Mouse (Mus musculus) liver, adult 2 months (tissue): ENCODE results near the gene Ntn1. TPM values are rescaled to one million over a fixed set of nuclear protein-coding genes. Genes with fewer than 3 reads are reported as not detected.

Source experiments
- DNase-seq: peaks from one replicate; pipeline ENCODE4 v3.0.0-alpha.2; 2011; ENCODE audit warnings: low read depth, low spot score; ENCODE audit errors: extremely low read depth
- H3K27ac ChIP-seq: fragments of 200-500 bp; replicated peaks from 2 replicates; pipeline ENCODE4 v1.5.1; 2012; ENCODE audit warnings: low read depth, mild to moderate bottlenecking, control low read depth, inconsistent platforms, low read length; ENCODE audit not compliant: insufficient read depth
- H3K27me3 ChIP-seq: fragments of 200-500 bp; 2 replicates; pipeline ENCODE4 v1.6.1; 2012; ENCODE audit warnings: mild to moderate bottlenecking, moderate library complexity, low read length, inconsistent platforms; ENCODE audit not compliant: control insufficient read depth, insufficient read depth
- H3K36me3 ChIP-seq: fragments of 200-500 bp; 2 replicates; pipeline ENCODE4 v1.6.1; 2012; ENCODE audit warnings: low read length, inconsistent platforms; ENCODE audit not compliant: control insufficient read depth, insufficient read depth
- H3K4me1 ChIP-seq: fragments of 200-500 bp; 2 replicates; pipeline ENCODE4 v1.6.1; 2011; ENCODE audit warnings: low read length; ENCODE audit not compliant: control insufficient read depth, insufficient read depth
- H3K4me3 ChIP-seq: fragments of 200-500 bp; 2 replicates; pipeline ENCODE4 v1.5.1; 2011; ENCODE audit warnings: low read depth, mild to moderate bottlenecking, control low read depth, low read length, moderate library complexity; ENCODE audit not compliant: insufficient read depth
- H3K79me2 ChIP-seq: fragments of 200-500 bp; 2 replicates; pipeline ENCODE4 v1.6.1; 2012; ENCODE audit warnings: inconsistent platforms, mild to moderate bottlenecking, low read length, moderate library complexity; ENCODE audit not compliant: control insufficient read depth, insufficient read depth
- H3K9ac ChIP-seq: fragments of 200-500 bp; 2 replicates; pipeline ENCODE4 v1.6.1; 2012; ENCODE audit warnings: low read depth, mild to moderate bottlenecking, control low read depth, inconsistent platforms, low read length
- CTCF ChIP-seq: fragments of 200-500 bp; IDR thresholded peaks from 2 replicates; pipeline ENCODE4 v1.5.1; 2011; ENCODE audit warnings: low read depth, low read length, control low read depth
- POLR2A ChIP-seq: fragments of 200-500 bp; IDR thresholded peaks from 2 replicates; pipeline ENCODE4 v1.6.1; 2011; ENCODE audit warnings: low read length, control low read depth; ENCODE audit not compliant: insufficient read depth; ENCODE audit errors: extremely low read depth
- WGBS: fragments of 180-500 bp; shearing (Covaris S2); methylation state at CpG from one replicate; pipeline ENCODE4 v1.1.7; 2018; 5-methylcytosine and 5-hydroxymethylcytosine counted together
- polyA plus RNA-seq: library from polyadenylated mRNA; depleted of rRNA; stranded (reverse); fragments of >200 nt; gene quantifications from 2 replicates; pipeline ENCODE4 v1.2.3, GENCODE M21; 2012
- total RNA-seq: library from RNA; depleted of rRNA; stranded (reverse); fragments of >200 nt; gene quantifications from 2 replicates; pipeline ENCODE4 v1.2.3, GENCODE M21; 2014

The Ntn1 gene
- total and polyA plus RNA-seq, 2 experiments, result 4.9 to 5.5 TPM

GRCm38 (mm10) chr11:68244992-68245261, 155.7 kb downstream of the Ntn1 start:
- H3K36me3 ChIP-seq, result no peaks in the 10 kb centered on the region
- no peak overlapping the region for H3K4me3 ChIP-seq
- TF ChIP-seq POLR2A (no peak), CTCF (no peak)
- no peaks in the 10 kb centered on the region for H3K4me1 ChIP-seq
- 80% methylated on average over 5 of the region's 5 CpGs for WGBS
- no peaks in the 10 kb centered on the region for H3K79me2 ChIP-seq
- H3K9ac ChIP-seq, result no peak overlapping the region
- H3K27ac ChIP-seq, result no peak overlapping the region
- DNase-seq, result no peak
- no peaks in the 10 kb centered on the region for H3K27me3 ChIP-seq

DNA sequence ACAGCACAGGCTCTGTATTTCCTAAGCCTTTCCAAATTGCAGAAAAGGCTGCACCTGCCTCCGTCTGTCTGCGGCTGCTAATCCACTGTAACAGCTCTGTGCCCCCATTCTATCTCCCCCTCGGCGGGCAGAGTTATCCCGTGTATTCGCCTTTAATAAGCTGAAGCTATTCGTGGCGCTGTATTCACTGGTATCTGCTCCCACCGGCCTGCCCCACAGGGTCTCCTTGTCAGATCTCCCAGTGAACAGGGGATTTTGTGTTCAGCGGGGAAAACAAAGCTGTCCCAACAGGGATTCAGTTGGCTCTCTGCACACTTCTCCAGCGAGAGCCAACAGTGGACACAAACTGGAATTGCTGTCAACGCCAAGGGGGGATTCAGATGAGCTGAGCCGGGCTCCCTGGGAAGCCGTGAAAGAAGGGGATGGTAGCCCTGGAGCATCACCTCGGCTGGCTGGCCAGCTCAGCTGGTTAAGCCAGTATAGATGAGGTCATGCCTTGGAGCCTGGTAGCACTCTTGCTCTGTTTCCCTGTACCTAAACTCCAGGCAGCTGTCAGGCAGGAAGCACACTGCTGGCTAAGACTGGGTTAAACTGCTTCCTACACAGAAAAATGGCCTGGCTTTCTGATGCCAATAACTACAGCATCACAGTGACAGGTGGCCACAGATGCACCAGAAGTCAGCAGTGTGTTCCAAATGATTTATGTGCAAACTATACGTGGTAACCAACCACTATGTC, 156.2 kb downstream of the Ntn1 start:
- Histone ChIP-seq H3K9ac (no peak overlapping the region), H3K4me3 (no peak overlapping the region), H3K27me3 (no peaks in the 10 kb centered on the region), H3K36me3 (no peaks in the 10 kb centered on the region), H3K4me1 (no peaks in the 10 kb centered on the region), H3K27ac (no peak overlapping the region), H3K79me2 (no peaks in the 10 kb centered on the region)
- no peak for DNase-seq
- no peak for TF ChIP-seq CTCF
- TF ChIP-seq POLR2A, result no peak
- WGBS, result 82% methylated on average over 16 of the region's 16 CpGs

GRCm38 (mm10) chr11:68239756-68240155, 160.9 kb downstream of the Ntn1 start:
- Histone ChIP-seq H3K9ac (no peak overlapping the region), H3K27me3 (no peaks in the 10 kb centered on the region), H3K79me2 (no peaks in the 10 kb centered on the region), H3K4me3 (no peak overlapping the region), H3K27ac (no peak overlapping the region), H3K36me3 (no peaks in the 10 kb centered on the region), H3K4me1 (no peaks in the 10 kb centered on the region)
- no peak for DNase-seq
- TF ChIP-seq POLR2A (no peak), CTCF (no peak)
- 62% methylated on average over 5 of the region's 5 CpGs for WGBS

DNA sequence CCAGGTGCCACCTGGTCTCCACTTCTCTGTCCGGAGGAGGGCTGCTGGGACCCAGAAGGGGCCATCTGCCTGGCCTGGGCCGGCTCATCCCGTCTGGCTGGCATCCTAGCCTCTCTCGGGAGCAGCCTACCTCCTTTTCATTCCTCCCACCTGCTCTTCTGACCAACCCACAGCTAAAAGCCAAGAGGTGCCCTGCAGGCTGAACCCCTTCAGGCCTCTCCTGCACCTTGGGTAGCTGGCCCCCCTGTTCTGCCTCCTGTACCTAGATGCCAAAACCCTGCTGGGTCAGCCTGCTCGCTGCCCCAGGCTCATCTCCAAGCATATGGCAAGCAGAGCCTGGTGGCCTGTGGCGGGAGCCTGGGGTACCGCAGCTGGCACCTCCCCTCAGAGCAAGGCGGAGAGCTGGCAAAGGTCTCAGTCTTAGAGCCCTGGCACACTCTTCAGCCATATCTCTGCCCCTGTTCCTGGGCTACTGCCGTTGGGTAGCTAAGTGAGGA, 167.1 kb downstream of the Ntn1 start:
- DNase-seq, result no peak
- H3K36me3 ChIP-seq, result no peaks in the 10 kb centered on the region
- no peak for TF ChIP-seq POLR2A
- no peak for TF ChIP-seq CTCF

GRCm38 (mm10) chr11:68231558-68231957, 169.1 kb downstream of the Ntn1 start:
- WGBS, result 93% methylated on average over 5 of the region's 5 CpGs
- H3K27me3 ChIP-seq, result no peaks in the 10 kb centered on the region
- H3K36me3 ChIP-seq, result no peaks in the 10 kb centered on the region
- no peak overlapping the region for H3K27ac ChIP-seq
- H3K4me1 ChIP-seq, result no peaks in the 10 kb centered on the region
- no peaks in the 10 kb centered on the region for H3K79me2 ChIP-seq
- no peak overlapping the region for H3K9ac ChIP-seq
- TF ChIP-seq CTCF, result no peak
- TF ChIP-seq POLR2A, result no peak
- DNase-seq, result no peak
- H3K4me3 ChIP-seq, result no peak overlapping the region

More for the DNA sequence above, 167.1 kb downstream of the Ntn1 start:
- no peaks in the 10 kb centered on the region for H3K4me1 ChIP-seq
- H3K4me3 ChIP-seq, result no peak overlapping the region
- H3K79me2 ChIP-seq, result no peaks in the 10 kb centered on the region
- no peak overlapping the region for H3K27ac ChIP-seq
- H3K9ac ChIP-seq, result no peak overlapping the region
- 83% methylated on average over 9 of the region's 9 CpGs for WGBS
- H3K27me3 ChIP-seq, result no peaks in the 10 kb centered on the region

GRCm38 (mm10) chr11:68228941-68229665, 171.5 kb downstream of the Ntn1 start:
- Histone ChIP-seq H3K4me1 (no peaks in the 10 kb centered on the region), H3K4me3 (no peak overlapping the region), H3K79me2 (no peaks in the 10 kb centered on the region), H3K27ac (no peak overlapping the region), H3K9ac (no peak overlapping the region), H3K27me3 (no peaks in the 10 kb centered on the region), H3K36me3 (no peaks in the 10 kb centered on the region)
- WGBS, result 77% methylated on average over 18 of the region's 18 CpGs
- TF ChIP-seq CTCF, result no peak
- no peak for TF ChIP-seq POLR2A
- DNase-seq, result no peak
